ENCODE assay signal across 19 mouse cellular contexts in genomic region chr1:77926146-77926545, GRCm38 (mm10).
"Had no signal": no experiment of that assay in that cellular context is flagged by ENCODE, and none has a peak within 500 bp of the region (broad histone marks: within the 10 kb centered on the region; RNA-seq: fewer than 3 reads in every experiment).

No protein-coding gene starts in this region.

- H3K9me3 ChIP-seq: lung, embryonic 15.5 days; midbrain, embryonic 12.5 days; neural tube, embryonic 12.5 days had no signal

- H3K4me2 ChIP-seq: lung, embryonic 15.5 days; midbrain, embryonic 12.5 days; neural tube, embryonic 12.5 days had no signal

- DNase-seq: lung, adult 18-20 months; lung, postnatal 4 days; midbrain, embryonic 14.5 days; retina, postnatal 1 day; right cerebral cortex, adult 18-20 months; right cerebral cortex, postnatal 25 days; right cerebral cortex, postnatal 4 days; spleen, adult 18-20 months; thymus, adult 18-20 months; thymus, postnatal 14 days; thymus, postnatal 36 days had no signal

- H3K9ac ChIP-seq: liver, embryonic 14.5 days; lung, embryonic 15.5 days; midbrain, embryonic 12.5 days; neural tube, embryonic 12.5 days had no signal

- H3K36me3 ChIP-seq: lung, embryonic 15.5 days; midbrain, embryonic 10.5 days; midbrain, embryonic 12.5 days; neural tube, embryonic 12.5 days had no signal

- H3K4me3 ChIP-seq: lung, embryonic 15.5 days; midbrain, embryonic 10.5 days; midbrain, embryonic 12.5 days; myocyte; neural tube, embryonic 12.5 days had no signal

- H3K27me3 ChIP-seq: midbrain, embryonic 12.5 days; neural tube, embryonic 12.5 days had no signal

- H3K27ac ChIP-seq: liver, embryonic 14.5 days; lung, embryonic 15.5 days; midbrain, embryonic 10.5 days; midbrain, embryonic 12.5 days; neural tube, embryonic 12.5 days had no signal

- H3K4me1 ChIP-seq: lung, embryonic 15.5 days; midbrain, embryonic 12.5 days had no signal

- ATAC-seq: lung, postnatal 0 days; midbrain, embryonic 16.5 days had no signal
